Mouse (Mus musculus) left cerebral cortex, adult 2 months (tissue): ENCODE measurements around the gene Cubn. TPM values are rescaled to one million over a fixed set of nuclear protein-coding genes. Genes with fewer than 3 reads are reported as not detected.

Experiments
- DNase-seq, 2 experiments: peaks; one replicate each; pipeline ENCODE4 v3.0.0; 2021 to 2022; ENCODE audit warnings: low spot score in 2 of 2, mixed read lengths in 1 of 2; ENCODE audit errors: extremely low spot score in 1 of 2
- H3K27ac ChIP-seq: fragments of 200-600 bp; 2 replicates; pipeline ENCODE4 v1.8.1; 2022
- H3K4me3 ChIP-seq: fragments of 200-600 bp; 2 replicates; pipeline ENCODE4 v1.8.1; 2022
- CTCF ChIP-seq: fragments of 200-600 bp; IDR thresholded peaks from 2 replicates; pipeline ENCODE4 v1.8.1; 2022; ENCODE audit warnings: antibody characterized with exemption, mild to moderate bottlenecking, moderate library complexity
- intact Hi-C: fragments of 180-260 bp; cut with DNase I; formaldehyde crosslinking; loops from one replicate; pipeline ENCODE4 v1.15.1; 2025
- total RNA-seq, 2 experiments: library from RNA; stranded (reverse); gene quantifications; 2 replicates each; pipeline ENCODE4 v1.2.3; 2021

Cubn gene
- total RNA-seq, 2 experiments from 2014 or later, result 0.16 to 0.36 TPM

DNA sequence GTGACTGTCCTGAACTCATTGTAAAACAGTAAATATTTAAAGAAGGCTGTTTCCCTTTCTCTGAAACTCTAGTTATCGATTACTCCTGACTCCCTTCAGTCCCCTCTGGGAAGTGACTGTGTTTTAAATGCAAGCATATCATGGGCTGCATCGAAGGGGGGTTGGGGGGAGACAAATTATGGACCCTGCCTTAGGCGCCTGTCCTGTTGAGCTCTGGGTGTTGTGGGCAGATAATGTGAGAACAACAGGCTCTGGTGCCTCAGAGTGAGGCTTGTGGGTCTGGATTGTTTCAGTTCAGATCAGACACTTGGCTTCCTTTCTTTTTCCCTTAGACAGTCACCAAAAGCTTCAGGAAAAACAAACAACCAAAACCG lies 119.8 kb downstream of the Cubn start:
- Histone ChIP-seq H3K4me3 (no peak overlapping the region), H3K27ac (no peak overlapping the region; the same call in 1 of the 2 replicates)
- no peak for DNase-seq
- TF ChIP-seq CTCF, result no peak
- intact Hi-C loops, result no loop called here

DNA sequence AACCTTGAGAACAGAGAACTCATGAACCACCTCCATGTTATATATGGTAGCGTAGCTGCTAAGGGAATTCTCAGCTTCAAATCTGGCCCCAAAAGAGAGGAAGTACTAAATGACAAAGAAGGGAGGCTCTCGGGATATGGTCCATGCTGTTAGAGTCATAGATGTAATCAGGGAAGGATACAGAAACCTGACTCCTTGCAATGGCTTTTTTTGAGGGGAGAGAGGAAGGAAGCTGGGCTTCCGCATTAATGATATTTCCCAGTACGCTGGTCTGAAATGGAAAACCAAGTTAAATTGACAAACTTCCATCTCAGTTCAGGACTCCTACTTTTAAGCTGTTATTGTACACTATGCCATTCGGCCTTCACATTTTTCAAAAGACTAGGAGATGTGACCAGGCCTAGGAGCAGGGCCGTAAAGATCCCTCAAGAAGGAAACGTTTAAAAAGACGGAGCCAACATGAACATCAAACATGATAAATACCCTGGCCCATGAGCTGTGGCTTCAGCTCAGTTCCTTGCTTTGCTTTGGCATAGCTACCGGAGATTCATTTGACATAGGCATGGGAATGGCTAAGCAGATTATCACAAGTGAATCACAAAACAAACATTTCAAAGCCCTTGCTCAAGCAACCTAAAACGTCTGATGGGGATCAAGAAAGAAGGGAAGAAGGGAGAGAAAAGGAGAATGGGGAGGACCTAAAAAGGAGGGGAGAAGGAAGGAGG lies 120.4 kb downstream of the Cubn start:
- Histone ChIP-seq H3K27ac (no peak overlapping the region), H3K4me3 (no peak overlapping the region)
- no peak for TF ChIP-seq CTCF
- intact Hi-C loops, result no loop called here
- no peak for DNase-seq

DNA sequence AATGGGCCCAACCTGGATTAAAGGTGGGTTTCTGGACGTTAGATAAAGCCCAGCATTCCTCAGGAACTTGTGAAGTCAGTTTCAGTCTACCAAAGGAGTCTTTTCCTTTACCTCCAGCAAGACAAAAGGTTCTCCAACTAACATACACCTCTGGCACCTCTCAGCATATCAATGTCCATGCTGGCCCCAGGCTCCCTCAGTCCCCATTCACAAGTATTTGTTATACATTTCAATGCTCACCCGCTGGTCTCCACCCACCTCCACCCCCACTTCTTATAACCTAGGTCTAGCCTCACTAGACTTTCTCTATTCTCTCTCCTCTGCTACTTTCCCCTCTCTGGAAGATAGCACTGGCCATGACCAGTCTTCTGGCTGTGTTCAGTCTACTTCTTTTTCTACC lies 121.1 kb downstream of the Cubn start:
- no peak for TF ChIP-seq CTCF
- H3K4me3 ChIP-seq, result no peak overlapping the region
- no peak for DNase-seq
- intact Hi-C loops, result no loop called here
- no peak overlapping the region for H3K27ac ChIP-seq

DNA sequence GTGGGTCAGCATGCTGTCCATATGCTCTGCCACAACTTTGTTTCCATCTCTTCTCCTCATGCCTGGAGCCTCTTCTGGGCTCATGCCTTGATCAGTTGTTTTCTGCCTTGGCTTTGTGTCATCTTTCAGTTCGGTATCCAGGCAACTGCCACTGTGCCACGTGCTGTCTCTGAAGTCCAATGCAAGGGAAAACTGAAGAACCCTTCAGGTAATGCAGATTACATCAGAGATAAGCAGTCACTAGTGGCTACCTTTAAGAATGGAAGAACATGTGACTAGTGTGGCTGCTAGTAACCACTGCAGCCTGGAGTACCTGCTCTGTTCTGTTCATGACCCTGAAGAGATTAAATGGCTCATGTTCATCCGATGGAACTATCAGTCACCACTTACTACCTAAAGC lies 123.1 kb downstream of the Cubn start:
- DNase-seq, result no peak
- Histone ChIP-seq H3K4me3 (no peak overlapping the region), H3K27ac (no peak overlapping the region)
- intact Hi-C loops, result no loop called here
- TF ChIP-seq CTCF, result no peak

DNA sequence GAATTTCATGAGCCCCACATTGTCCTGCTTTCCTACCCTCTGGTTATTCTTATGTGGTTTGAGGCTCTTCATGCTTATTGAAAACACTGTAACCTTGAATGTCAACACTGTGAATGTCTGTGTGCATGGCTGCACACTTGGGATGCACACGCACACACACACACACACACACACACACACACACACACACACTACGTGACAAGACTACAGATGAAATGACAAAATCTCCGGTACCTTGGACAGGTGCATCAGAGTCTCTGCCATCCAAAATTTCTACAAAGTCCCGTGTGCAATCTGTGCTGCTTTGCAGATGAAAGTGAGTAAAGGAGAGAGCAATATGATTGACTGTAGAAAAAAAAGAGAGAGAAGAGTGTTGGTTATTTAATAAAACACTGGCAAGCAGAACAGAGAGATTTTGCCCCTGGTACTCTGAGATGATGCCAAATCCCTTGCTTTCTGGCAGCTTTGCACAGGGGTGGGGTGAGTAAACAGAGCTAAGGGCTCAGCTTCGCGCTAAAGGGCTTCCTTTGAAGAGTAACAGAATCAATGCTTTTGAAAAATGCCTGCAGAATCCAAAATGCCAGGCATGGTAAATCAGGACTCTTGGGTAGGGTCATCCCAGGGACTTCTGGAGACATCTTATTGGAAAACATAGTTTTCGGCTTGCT lies 133.6 kb downstream of the Cubn start:
- intact Hi-C loops, result no loop called here
- no peak for DNase-seq
- H3K27ac ChIP-seq, result no peak overlapping the region; the same call in 1 of the 2 replicates
- TF ChIP-seq CTCF, result no peak
- H3K4me3 ChIP-seq, result no peak overlapping the region

DNA sequence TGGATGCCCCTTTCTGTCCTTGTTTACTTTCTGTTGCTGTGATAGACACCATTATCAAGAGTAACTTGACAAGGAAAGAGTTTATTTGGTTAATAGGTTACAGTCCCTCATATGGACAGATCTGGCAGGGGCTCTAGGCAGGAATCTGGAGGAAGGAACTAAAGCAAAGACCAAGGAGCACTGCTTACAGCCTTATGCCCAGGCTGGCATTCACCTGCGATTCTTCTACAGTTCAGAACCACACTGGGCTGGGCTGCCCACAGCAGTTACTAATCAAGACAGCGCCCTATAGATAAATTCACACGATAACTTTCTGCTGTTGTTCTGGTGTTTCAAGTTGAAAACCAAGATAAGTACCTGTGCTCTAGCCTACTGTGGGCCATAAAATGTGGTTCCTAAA lies 138.8 kb downstream of the Cubn start:
- intact Hi-C loops, result no loop called here
- H3K27ac ChIP-seq, result no peak overlapping the region
- no peak for TF ChIP-seq CTCF
- DNase-seq, result no peak
- no peak overlapping the region for H3K4me3 ChIP-seq

DNA sequence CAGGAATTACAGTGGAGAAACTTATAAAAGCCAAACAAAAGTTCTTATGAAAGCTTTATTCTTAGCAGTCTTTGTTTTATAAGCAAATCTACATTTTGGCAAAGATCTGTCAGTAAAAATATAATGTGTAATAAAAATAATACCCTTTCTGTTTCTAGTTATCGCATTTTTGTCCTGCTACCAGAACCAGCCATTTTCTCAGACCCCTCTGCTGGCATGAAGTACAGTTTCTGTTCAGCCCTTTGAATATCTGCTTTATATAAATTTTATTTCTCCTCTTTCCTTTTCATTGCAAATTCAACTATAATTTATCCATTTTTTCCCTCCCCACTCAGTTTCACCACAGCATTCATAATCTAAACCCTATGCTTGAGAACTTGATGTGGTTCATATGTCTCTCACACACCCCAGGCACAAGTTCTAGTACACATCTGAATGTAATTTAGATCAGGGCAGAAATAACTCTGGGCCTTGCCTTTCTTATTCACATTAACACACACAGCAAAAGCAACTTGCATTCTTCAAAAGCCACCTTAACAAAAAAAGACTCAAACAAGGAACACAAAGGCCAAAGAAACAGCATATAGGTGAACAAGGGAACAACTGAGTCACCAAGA lies 139.4 kb downstream of the Cubn start:
- intact Hi-C loops, result no loop called here

DNA sequence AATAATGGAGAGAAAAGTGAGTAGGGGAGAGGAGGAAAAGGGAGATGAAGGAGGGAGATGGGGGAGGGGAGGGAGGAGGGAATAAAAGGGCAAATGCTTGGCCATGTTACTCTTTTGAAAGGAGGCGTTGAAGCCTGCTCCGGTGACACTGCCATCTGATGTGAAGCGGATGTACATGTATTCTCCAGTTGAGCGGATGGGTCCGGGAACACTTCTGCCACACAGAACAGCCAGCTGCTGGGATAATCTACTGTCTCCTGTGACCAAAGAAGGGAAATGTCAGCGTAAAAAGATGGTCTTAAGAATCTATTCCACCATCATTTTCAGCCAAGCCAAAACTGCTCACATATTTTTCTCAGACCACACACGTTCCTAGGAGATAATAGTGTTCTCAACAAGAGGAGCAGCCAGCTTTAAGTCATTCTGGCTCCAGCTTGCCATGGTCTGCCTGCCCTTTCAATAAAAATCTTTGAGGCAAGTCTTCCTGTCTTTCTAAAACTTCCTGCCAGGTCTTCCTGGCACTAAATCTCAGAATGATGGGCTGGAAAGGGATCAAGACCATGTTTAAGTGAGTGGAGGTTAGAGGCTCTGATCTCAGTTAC lies 149.2 kb downstream of the Cubn start:
- no peak for TF ChIP-seq CTCF
- H3K4me3 ChIP-seq, result no peak overlapping the region
- DNase-seq, result no peak
- no peak overlapping the region for H3K27ac ChIP-seq
- intact Hi-C loops, result no loop called here

More for the DNA sequence above, 139.4 kb downstream of the Cubn start:
- DNase-seq, result no peak
- no peak overlapping the region for H3K4me3 ChIP-seq
- no peak overlapping the region for H3K27ac ChIP-seq
- no peak for TF ChIP-seq CTCF

DNA sequence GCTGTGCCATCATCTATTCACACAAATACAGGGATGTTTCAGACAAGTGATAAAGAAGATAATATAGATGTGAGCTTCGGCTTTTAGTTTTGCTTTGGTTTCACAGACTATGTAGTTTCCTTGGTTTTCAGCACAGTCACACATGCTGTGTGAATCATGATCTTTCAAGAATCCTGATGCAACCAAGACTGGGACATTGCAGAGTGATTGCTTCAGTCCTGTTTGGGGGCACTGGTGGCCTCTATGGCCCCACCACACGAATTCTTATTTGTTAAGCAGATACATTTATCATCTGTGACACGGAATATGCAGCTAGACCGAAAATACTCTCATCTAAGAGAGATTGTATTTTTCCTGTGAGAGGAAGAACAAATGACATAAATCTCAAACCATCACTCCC lies 156.2 kb downstream of the Cubn start:
- TF ChIP-seq CTCF, result no peak
- no peak for DNase-seq
- intact Hi-C loops, result no loop called here
- H3K27ac ChIP-seq, result no peak overlapping the region
- no peak overlapping the region for H3K4me3 ChIP-seq

DNA sequence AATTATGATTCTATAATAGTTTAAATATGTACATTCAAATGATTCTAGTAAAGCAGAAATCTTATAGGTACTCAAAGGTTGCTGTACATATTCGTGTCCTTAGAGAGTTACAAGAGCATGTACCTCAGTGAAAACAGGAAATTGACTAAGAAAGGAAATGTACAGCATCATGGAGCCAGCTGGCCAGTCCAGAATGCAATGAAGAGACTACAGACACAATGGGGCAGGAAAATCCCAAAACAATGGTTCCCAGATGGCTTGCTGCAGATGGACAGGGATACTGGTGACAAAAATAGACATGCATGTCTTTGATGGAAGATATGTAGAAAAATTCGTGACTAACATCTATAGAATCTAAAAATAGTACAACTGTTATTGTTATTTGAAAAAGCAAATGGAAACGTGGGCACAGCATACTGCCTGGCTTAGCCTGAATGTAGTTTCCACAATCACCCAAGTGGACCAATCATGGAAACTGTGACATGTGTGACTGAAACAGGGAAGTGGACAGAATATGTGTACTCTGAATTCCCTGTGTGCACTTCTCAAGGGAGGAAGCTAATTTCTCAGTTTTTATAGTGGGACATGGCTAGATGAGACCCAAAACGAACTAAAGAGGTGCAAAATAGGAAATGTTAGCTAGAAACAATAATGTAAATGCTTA lies 161.7 kb downstream of the Cubn start:
- no peak for DNase-seq
- no peak overlapping the region for H3K4me3 ChIP-seq
- no peak for TF ChIP-seq CTCF
- intact Hi-C loops, result no loop called here
- no peak overlapping the region for H3K27ac ChIP-seq

DNA sequence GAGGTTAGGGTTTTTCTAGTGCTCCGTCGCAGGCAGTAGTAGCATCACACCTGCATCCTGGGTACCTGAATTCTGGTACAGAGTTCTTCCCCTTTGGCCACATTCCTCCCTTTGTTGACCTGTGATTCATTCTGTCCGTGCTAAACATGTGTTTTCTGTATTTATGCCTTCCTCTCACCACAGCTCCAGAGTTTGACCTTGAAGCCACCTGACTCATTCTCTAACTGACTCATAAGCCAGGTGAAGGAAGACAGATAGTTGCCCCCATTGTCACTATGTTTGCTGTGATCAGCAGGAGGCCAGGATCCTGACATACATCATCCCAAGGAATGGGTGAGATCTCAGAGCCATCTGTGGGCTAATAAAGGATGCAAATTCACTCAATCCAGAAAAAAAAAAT lies 188.2 kb downstream of the Cubn start:
- no peak for TF ChIP-seq CTCF

DNA sequence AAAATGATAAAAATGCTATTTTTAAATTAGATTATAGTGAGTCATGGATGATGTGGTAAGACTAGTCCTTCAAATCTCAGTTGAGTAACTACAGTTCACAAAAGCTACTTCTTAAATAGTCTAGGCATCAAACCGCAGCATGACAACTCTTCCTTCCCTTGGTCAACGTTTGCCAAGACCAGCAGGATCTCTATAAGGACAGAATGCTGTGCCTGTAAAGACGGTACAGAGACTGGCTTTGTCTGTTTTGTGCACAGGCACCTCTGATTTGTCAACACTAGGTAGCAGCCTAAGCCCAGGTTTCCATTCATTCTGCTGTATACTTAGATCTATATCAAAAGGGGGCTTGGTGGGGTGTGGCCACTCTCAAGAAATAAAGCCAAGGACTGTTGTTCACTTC lies 192.6 kb downstream of the Cubn start:
- no peak for DNase-seq
- TF ChIP-seq CTCF, result peak; percentile 56
- intact Hi-C loops, result loop anchor here (10.0 kb wide), 1 partner anchor 276 kb away; the partner anchor contains the start of gene Vim
- Histone ChIP-seq H3K4me3 (no peak overlapping the region), H3K27ac (no peak overlapping the region)

More for the DNA sequence above, 188.2 kb downstream of the Cubn start:
- no peak for DNase-seq
- intact Hi-C loops, result no loop called here
- Histone ChIP-seq H3K27ac (no peak overlapping the region), H3K4me3 (no peak overlapping the region)
